Mouse (Mus musculus): ENCODE results near the gene Sox5.

The Sox5 gene

DNA sequence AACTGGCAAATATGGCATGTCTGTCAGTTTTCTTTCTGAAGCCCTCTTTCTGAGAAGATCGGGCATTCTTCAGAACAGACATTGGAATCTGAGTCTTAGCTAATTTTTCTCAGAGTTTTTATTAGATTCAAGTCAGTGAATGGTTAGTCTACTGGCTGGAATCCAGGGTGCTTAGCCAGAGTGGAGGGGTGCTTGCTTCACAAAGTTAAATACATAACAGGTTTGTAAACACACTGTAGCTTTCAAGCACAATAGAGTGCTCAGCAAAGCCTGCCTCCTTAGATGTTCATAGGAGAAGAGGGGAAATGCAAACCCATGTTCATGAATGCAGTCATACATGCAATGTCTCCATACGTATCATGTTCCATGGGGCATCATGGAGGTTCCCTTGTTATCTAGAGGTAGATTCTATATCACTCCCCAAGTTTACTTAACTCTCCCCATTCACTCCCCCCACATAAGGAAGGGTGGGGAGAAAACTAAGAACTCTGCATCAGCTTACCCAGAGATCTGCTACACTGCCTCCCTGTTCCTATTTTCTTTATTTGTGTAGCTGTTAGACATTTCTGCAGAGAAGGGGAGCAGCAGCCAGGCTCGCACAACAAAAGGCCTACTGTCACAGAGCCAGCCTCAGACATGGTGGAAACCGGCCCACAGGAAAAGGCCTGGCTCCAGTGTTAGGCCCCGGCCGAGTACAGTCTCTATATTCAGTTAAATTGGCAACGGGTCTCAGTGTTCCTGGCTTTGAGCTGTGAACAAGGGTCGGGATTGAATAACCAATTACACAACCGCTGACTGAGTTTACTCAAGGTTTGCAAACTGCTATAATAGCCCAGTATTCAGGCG is 725.3 kb downstream of the Sox5 start:
- in situ Hi-C loops (cut with MboI, MseI): no loop called here

DNA sequence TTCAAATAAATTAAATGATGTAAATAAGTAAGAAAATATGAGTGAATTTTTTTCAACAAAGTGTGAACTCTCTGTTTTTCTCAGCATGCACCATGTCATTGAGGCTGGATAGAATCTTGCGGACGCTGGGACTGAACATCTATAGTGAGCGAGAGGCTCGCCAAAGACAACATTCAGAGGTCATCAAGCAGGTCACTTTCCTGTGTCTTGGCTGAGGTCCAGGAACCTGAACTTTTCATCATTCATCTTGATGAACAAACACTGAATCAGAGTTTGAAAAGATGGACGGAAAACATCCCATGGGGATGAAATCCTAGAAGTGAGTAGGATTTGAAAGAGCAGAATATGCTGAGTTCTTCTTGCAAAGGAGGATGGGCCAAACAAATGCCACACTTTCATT is 729.3 kb downstream of the Sox5 start:
- in situ Hi-C loops (cut with MboI, MseI): no loop called here

DNA sequence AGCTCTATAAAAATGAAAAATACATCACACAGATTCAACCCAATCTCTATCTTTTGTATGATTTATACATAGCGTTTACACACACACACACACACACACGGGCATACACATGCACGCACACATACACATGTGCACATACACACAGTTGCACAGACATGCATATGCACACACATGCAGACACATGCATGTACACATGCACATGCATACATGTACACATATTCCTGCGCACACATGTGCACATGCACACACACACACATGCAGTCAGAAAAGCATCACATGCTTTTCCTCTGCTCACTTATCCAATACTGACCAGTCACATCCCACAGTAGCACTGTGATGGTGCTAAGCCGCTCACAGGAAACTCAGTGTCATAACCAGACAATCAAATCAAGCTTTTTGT is 730.5 kb downstream of the Sox5 start:
- in situ Hi-C loops (cut with MboI, MseI): no loop called here

DNA sequence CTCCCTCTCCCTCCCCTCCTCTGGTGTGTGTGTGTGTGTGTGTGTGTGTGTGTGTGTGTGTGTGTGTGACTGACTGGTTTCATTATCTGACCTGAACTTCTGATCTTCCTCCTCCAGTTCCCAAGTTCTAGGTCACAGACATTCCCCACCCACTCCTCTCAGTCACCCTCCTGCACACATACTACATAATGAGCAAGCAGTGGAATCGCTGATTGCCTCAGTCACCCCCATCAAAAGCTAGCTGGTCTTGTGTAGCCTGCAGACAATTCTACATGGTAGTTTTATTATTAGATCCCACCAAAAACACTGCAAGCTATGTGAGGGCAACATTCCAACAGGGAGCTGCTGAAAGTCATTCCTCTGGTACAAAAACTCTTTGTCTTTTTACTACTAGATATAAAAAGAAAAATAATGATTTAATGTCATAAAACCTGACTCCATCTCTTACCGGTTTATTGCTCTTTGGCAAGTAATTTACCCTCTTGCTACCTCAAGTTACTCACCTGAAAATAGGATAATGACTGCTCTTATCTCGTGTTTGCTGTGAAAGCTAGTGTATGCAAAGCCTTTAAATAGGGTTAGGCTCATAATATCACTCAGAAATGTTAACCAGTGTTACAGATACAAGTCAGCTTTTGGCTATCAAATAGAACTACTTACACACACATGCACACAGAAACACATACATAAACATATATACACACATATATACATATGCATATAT is 733.4 kb downstream of the Sox5 start:
- in situ Hi-C loops (cut with MboI, MseI): no loop called here

DNA sequence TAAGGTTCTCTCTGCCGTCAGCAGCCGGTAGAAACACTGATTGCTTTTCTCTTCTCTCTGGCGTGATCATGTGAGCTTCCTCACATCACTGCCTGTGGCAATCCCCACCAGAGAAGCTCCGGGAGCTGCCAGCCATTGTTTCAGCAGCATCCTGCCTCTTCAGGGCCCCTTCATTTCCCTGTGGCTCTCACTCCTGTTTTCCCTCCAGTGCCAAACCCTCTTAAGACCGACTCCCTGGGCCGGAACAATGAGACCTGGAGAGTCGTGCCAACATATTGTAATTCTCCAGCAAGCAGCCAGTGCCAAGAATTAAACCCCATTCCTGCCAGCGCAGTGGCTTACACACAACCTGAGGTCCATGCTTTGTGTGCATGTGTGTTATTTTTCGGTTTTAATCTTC is 736.3 kb downstream of the Sox5 start:
- in situ Hi-C loops (cut with MboI, MseI): no loop called here

DNA sequence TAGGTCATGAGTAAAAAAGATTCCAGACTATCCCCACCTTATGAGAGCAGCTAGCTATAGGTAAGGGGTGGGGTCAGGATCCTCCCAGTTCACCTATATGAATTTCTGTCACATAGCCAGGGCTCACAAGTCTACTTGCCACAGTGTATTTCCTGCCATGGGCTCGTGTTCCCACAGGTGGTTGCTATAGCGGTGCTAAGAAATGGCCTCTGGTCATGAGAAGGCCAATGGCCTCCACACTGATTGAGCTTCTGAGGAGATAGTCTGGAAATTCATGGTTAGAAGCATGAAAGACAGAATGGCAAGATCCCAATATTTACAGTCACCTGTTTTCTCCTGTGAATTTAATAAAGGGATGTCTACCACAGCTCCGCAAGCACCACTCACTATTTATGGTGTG is 737.4 kb downstream of the Sox5 start:
- in situ Hi-C loops (cut with MboI, MseI): no loop called here

DNA sequence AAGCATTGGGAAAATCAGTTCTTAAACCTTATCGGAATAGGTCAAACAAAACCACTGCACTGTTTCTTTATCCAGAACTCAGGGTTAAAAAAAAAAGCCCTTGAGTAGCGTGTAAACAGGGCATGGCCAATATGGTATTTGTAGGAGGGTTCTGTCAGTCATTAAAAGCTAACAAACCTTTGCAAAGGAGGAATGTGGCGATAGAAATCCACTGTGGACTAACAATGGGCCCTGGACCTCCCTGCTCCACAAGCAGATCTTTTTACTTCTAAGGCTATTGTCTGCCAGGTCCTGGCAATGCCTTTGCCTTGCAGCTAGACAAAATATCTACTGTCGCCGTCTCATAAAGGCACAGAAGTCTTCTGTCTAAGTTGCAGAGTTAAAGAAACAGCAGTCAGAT is 738.8 kb downstream of the Sox5 start:
- in situ Hi-C loops (cut with MboI, MseI): no loop called here

DNA sequence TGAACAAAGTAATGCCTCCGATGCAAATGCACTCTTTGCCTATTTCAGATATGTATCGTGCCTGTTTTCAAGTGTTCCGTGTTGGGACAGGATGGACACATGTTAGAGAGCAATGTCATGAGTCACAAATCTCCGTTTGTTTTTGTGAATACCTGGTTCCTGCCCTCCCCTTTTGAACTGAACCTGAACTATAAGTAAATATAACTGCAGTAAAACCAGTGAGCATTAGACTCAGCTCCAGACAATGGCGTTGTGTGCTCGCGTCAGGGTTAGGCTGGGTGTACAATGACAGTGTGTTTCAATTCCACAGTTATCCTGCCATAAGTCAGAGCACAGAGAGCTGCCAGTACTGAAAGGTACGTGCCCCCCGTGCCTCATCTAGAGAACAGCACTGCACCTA is 739.8 kb downstream of the Sox5 start:
- in situ Hi-C loops (cut with MboI, MseI): no loop called here

DNA sequence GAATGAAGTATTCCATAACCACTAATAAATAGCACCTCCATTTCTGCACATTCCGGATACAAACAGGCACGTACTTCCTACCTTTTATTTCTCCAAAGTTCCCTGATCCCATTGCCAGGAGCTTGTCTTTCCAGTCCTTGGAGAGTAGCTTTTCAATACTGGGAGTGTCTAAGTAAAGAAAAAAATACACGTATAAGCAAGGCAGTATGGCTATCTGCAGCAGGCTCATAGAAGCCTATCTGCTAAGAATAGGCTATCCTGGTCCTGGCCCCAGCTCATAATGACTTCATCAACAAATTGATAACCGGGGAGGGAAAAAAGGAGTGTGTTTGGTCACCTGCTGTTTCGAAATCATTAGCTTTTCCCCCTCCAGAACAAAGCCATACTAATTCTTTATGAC is 740.6 kb downstream of the Sox5 start:
- in situ Hi-C loops (cut with MboI, MseI): no loop called here

DNA sequence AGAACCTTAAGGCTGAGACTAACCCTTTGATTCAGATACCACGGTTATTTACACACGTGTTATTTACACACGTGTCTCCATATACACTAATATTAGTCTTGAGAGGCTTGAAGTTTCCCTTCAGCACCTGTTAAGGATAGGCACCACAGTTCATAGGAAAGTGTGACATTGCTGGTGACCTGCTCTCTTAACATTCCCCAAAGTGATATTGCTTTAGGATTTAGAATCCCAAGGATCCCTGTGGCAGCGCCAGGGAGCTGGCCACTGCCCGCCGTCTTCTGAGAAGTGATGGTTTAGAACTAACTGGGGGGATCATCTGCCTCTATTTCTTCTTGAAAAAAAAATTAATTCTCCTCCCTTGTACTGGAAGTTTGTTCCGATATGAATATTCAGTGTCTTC is 741.4 kb downstream of the Sox5 start:
- in situ Hi-C loops (cut with MboI, MseI): no loop called here

DNA sequence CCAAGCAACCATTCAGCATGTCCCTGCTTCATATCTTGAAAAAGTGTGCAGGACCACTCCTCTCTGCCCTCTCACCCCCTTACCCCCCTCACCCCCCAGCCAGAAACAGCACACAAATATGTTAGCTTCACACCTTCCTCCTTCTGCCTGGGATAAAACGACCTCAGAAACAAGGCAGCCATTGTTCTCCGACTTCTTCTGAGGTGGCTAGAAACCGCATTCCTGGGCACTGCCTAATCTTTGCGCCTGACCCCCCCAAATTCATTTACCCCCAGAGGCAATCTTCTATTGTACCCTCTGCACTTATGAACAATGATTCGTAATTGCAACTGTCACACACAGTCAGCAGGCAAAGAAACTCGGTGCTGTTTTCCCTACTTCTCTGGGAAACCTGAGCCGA is 742.6 kb downstream of the Sox5 start:
- in situ Hi-C loops (cut with MboI, MseI): no loop called here

DNA sequence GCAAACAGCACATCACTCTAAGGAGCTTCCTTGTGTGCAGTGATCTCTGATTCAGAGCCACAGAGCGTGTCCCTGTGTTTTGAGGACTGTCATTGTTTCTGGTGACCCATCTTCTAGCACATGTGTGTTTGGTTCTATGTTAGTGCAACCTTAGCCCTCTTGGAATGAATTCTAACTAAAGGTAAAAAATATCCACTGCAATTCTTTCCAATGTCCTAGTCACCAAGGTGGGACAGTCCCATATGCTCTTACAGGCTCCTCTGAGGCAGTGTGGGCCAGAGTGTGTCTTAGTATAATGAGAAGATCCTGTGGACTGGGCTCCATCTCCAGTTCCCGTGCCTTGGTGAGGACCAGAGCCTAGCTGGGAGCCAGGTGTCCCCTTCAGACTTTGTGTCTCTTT is 748.6 kb downstream of the Sox5 start:
- in situ Hi-C loops (cut with MboI, MseI): no loop called here

DNA sequence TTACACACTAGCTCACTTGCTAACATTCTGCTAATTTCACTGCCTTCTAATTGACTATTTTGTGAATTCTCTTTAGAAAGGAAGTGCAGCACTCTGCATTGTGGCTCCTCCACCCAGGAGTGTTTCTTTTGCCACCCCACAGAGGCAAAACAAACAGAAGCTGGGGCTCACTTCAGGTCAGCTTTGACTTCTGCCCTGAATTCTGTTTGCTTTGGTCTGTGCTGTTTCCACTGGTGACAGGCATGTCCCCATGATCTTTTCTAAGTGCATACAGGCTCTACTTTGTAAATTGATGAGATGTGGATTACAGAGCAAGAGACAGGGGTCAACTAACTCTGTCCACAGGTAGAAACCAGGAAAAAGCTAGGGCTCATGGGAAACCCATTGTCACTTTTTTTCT is 764.8 kb downstream of the Sox5 start:
- in situ Hi-C loops (cut with MboI, MseI): no loop called here

DNA sequence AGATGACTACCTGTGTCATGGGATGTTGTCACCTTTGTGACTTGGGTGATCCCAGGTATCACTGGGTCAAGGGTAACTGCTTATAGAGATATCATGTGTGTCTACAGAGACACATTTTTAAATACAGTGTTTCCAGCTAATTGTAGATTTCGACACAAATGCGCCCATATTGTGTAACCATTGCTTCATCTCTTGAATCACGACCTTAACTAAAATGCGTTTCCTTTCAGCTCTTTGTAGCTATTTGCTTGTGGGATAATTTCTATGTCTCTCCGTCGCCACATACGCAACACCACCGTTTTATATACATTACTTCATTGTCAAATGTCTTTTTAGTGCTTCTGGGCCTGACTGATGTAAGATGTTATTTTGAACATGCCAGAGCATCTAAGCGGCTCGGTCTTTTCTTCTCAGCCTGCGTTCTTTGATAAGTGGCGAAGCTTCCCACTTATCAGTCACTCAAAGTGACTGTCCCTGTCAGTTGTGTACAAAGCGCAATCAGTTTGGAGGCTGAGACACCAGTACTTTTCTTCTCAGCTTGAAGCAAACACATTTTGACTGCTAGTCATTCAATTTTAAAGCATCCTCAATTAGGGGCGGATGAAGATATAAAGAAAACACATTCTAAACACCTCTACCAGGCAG is 769.8 kb downstream of the Sox5 start:
- in situ Hi-C loops (cut with MboI, MseI): no loop called here

DNA sequence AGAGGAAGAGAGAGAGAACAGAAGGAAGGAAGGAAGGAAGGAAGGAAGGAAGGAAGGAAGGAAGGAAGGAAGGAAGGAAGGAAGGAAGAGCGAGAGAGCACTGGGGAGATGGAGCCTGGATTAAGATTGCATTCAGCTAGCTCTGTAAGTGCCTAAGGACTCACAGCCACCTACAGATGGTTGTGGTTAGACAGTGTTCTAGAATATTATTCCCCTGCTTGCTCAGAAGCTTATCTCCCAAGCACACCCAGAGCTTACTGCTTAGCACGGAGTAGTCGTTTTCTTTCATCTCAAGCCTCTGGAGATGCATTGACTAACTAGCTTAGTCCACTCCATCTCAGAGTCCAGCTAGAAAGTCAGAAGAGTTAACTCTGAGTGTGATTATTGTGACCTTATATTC is 770.8 kb downstream of the Sox5 start:
- in situ Hi-C loops (cut with MboI, MseI): no loop called here

DNA sequence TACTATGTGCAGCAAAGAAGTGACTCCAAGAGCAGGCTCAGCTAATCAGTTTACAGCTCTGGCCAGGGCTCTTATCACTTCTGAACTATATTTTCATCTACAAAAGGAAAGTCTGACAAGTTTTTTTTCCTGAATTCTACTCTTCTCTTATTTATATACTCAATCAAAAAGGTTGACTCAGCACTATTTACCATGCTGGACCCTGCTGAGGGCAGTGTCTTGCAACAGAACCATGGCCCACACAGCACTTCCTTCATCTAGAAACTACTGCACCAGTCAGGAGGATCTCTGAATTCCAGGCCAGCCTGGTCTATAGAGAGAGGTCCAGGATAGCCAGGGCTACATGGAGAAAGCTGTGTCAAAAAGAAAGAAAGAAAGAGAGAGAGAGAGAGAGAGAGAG is 771.5 kb downstream of the Sox5 start:
- in situ Hi-C loops (cut with MboI, MseI): no loop called here

DNA sequence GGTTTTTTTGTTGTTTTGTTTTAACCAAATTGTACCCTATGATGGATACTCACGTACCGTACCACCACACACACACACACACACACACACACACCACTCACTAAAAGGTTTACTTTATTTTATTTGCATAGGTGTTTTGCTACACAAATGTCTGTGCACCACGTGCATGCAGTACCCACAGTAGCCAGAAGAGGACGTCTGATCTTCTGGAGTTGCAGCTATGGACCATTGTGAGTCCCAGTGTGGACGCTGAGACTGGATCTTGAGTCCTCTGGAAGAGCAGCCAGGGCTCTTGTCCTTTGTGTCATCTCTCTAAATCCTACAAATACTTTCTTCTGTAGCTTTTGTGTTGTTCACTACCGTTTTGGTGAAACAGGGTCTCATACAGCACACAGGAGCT is 776.6 kb downstream of the Sox5 start:
- in situ Hi-C loops (cut with MboI, MseI): no loop called here

DNA sequence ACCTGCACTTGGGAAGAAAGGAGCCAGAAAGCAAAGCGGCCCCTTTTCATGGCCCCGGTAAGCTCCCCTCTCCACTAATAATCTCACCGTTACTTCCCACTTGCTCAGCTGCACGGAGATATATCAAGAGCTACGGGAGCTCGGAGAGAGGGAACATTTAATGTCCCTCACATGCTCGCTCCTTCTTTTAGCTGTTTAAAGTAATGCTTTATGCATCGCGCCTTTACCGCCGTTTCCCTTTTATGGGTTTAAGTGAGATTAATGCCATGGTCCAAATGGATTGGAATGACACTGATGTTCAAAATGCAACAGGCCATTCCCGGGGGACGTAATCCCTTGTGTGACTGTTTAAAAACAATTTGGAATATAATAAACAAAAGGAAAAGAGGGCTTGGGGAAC is 783.6 kb downstream of the Sox5 start:
- in situ Hi-C loops (cut with MboI, MseI): no loop called here

DNA sequence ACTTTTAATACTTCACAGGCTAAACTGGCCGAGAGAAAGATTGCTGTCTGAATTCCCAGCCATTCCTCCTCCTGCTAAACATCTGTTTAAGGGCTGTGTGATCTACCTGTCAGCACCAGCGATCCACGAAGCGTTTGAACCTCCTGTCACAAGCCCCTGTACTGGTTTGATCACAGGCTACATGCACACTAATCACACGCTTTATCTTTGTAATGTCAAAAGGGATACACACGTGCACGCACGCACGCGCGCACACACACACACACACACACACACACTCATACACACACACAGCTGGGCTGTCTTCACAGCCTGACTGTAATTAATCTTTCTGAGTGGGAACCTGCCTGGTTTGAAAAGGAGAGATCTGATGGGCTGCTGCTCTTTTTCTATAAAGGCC is 784.2 kb downstream of the Sox5 start:
- in situ Hi-C loops (cut with MboI, MseI): no loop called here

DNA sequence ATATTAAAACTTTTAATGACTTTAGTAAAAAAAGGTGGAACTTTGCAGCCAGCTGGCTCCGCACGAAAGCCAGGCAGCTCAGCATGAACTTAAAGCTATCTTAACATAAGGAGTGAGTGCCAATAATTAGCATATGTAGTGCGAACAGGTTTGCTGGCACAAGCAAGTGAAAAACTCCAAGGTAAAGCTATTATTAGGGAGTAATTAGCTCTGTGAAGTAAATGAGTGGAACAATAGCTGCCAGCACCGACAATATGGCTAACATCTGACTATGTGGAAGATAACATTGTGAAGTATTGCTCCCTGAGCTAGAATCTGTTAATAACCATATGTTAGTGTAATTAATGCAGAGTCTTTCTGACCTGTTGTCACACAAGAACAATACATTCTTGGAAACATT is 786.7 kb downstream of the Sox5 start:
- in situ Hi-C loops (cut with MboI, MseI): no loop called here

DNA sequence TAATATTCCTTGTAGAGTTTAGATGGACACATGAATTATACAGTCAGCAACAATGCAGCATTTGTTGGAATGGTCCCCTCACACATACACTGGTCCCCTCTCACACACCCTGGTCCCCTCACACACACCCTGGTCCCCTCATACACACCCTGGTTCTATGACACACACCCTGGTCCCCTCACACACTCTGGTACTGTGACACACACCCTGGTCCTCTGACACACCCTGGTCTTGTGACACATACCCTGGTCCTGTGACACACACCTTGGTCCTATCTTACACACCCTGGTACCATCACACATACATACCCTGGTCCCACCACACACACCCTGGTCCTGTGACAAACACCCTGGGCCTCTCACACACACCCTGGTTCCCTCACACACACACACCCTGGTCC is 794.2 kb downstream of the Sox5 start:
- in situ Hi-C loops (cut with MboI, MseI): no loop called here

DNA sequence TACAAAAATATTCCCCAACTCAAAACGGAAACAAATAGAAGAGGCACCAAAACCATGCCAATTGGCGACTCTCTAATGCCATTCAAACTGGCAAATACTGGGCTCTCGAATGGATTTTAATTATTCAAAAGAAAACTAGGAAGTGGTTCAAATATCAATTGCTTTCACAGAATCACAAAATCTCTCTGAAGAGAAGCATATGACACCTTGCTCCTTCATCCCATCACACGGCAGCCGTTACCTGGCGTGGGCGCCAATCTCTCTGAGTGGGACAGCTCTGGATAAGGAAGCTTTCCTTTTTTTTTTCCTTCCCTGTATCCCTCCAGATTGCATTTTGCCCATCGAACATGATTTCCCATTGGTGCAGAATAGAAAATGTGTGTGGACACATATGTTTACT is 801.6 kb downstream of the Sox5 start:
- in situ Hi-C loops (cut with MboI, MseI): no loop called here

Data from T-helper 2 cell (primary cell).